Mouse (Mus musculus) kidney, embryonic 16.5 days (tissue): ENCODE results near the gene Usp6nl. TPM values are rescaled to one million over a fixed set of nuclear protein-coding genes. Genes with fewer than 3 reads are reported as not detected.

Experiments
- ATAC-seq: fragments of 200-750 bp; cut with Nextera tagmentation; 2 replicates; pipeline ENCODE4 v1.8.0; 2017; ENCODE audit warnings: moderate TSS enrichment; ENCODE audit not compliant: low FRiP score, low TSS enrichment
- H3K27ac ChIP-seq: fragments of 300-500 bp; sonication (generic); 2 replicates; pipeline ENCODE4 v1.5.1; 2014; ENCODE audit warnings: low read length
- H3K27me3 ChIP-seq: fragments of 300-500 bp; sonication (generic); 2 replicates; pipeline ENCODE4 v1.6.1; 2014; ENCODE audit warnings: low read length, control low read depth, mixed read lengths; ENCODE audit not compliant: insufficient read depth
- H3K36me3 ChIP-seq: fragments of 300-500 bp; sonication (generic); 2 replicates; pipeline ENCODE4 v1.6.1; 2014; ENCODE audit warnings: low read length, control low read depth, mixed read lengths; ENCODE audit not compliant: insufficient read depth
- H3K4me1 ChIP-seq: fragments of 300-500 bp; sonication (generic); 2 replicates; pipeline ENCODE4 v1.6.1; 2014; ENCODE audit warnings: low read length, control low read depth, mixed read lengths; ENCODE audit not compliant: insufficient read depth
- H3K4me2 ChIP-seq: fragments of 300-500 bp; sonication (generic); replicated peaks from 2 replicates; pipeline ENCODE4 v1.6.1; 2014; ENCODE audit warnings: low read depth, low read length
- H3K4me3 ChIP-seq: fragments of 300-500 bp; sonication (generic); 2 replicates; pipeline ENCODE4 v1.5.1; 2014; ENCODE audit warnings: mild to moderate bottlenecking, low read length
- H3K9ac ChIP-seq: fragments of 300-500 bp; sonication (generic); replicated peaks from 2 replicates; pipeline ENCODE4 v1.6.1; 2014; ENCODE audit warnings: low read length
- H3K9me3 ChIP-seq: fragments of 300-500 bp; sonication (generic); 2 replicates; pipeline ENCODE4 v1.6.1; 2016; ENCODE audit warnings: low read length, control low read depth
- WGBS: fragments of 180-500 bp; shearing (Covaris S2); extraction: QIAGEN DNeasy Blood & Tissue Kit; methylation state at CpG from one replicate; pipeline ENCODE4 v1.1.7; 2014; 5-methylcytosine and 5-hydroxymethylcytosine counted together
- polyA plus RNA-seq: library from polyadenylated mRNA; unstranded; fragments of >200 nt; fragmentation: Nextera tagmentation; extraction: Ambion mirVana; gene quantifications from 2 replicates; pipeline ENCODE4 v1.2.1, GENCODE M21; 2015

The Usp6nl gene
- polyA plus RNA-seq, 1 experiment from 2014 or later: 8.8 TPM

DNA sequence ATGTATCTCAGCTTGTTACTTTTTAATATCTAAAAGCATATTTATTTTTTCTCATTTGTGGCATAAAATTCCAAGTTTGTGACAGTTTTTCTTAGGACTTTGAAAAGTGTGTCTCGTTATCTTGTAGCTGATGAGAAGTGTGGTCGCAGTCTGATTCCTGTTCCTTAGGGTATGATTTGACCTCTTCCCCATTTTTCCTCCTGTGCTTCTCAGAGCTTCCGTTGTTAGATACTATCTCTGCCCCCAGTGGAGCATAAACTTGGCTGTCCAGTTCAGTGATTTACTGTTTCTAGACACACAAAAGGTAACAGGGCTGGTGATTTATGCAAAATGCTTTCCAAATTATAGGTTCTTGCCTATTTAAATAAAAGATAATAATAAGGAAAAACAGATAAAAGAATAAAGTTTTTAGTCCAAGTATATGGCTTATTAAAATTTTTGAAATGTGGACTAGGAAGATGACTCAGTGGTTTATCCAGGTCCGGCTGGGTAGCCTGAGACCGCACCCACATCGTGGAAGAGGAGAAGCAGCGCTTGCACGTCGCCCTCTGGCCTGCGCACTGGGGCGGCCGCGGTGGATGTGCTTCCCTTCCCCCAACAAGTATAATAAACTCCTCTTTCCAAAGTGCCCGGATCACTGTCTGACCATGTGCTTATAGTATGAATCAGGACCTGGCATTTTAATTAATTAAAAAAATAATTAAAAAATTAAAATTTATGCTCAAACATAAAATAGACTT lies 62.1 kb downstream of the Usp6nl start:
- H3K4me3 ChIP-seq: no peak overlapping the region
- H3K9me3 ChIP-seq: no peaks in the 10 kb centered on the region
- H3K36me3 ChIP-seq: no peaks in the 10 kb centered on the region
- H3K4me2 ChIP-seq: 0 out of 2 replicates have a peak overlapping the region, but pooled peaks have one; percentile 18
- H3K4me1 ChIP-seq: peaks cover 36% of the 10 kb centered on the region
- H3K27me3 ChIP-seq: no peaks in the 10 kb centered on the region
- ATAC-seq: no peak
- 44% methylated on average over 14 of the region's 14 CpGs for WGBS
- no peak overlapping the region for H3K27ac ChIP-seq
- no peak overlapping the region for H3K9ac ChIP-seq

GRCm38 (mm10) chr2:6389162-6389561 lies 66.7 kb downstream of the Usp6nl start:
- no peak overlapping the region for H3K9ac ChIP-seq
- ATAC-seq: no peak
- H3K4me3 ChIP-seq: no peak overlapping the region
- H3K4me1 ChIP-seq: peaks cover 15% of the 10 kb centered on the region
- H3K27me3 ChIP-seq: no peaks in the 10 kb centered on the region
- no peaks in the 10 kb centered on the region for H3K36me3 ChIP-seq
- H3K27ac ChIP-seq: no peak overlapping the region
- 85% methylated on average over 3 of the region's 3 CpGs for WGBS
- H3K9me3 ChIP-seq: no peaks in the 10 kb centered on the region
- no peak overlapping the region for H3K4me2 ChIP-seq

DNA sequence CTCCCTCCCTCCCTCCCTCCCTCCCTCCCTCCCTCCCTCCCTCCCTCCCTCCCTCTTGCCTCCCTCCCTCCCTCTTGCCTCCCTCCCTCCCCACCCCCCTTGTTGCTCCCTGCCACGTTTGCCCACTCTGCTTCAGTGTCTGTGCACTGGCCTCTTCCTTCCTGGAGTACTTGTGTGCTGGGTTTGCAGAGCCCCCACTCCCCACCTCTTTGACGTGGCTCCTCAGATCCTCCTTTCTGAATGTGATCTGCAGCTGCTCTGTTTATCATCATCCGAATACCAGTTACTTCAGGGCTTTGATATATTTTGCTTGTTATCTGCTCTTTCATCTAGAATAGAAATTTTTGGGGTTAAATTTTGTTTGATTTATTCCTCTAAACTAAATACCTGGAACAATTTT lies 68.8 kb downstream of the Usp6nl start:
- H3K4me2 ChIP-seq: no peak overlapping the region
- no peaks in the 10 kb centered on the region for H3K36me3 ChIP-seq
- no peak overlapping the region for H3K27ac ChIP-seq
- H3K9ac ChIP-seq: no peak overlapping the region
- ATAC-seq: no peak
- H3K9me3 ChIP-seq: no peaks in the 10 kb centered on the region
- H3K4me3 ChIP-seq: no peak overlapping the region
- H3K27me3 ChIP-seq: no peaks in the 10 kb centered on the region
- WGBS: 58% methylated on average over 2 of the region's 3 CpGs
- peaks cover 12% of the 10 kb centered on the region for H3K4me1 ChIP-seq

- no peaks in the 10 kb centered on the region for H3K27me3 ChIP-seq
- H3K27ac ChIP-seq: no peak overlapping the region
- no peak overlapping the region for H3K4me3 ChIP-seq
- H3K9me3 ChIP-seq: no peaks in the 10 kb centered on the region
- no peaks in the 10 kb centered on the region for H3K36me3 ChIP-seq
- no peak for ATAC-seq
- H3K4me2 ChIP-seq: no peak overlapping the region
- no peak overlapping the region for H3K9ac ChIP-seq
- 92% methylated on average over 6 of the region's 6 CpGs for WGBS
- peaks cover 15% of the 10 kb centered on the region for H3K4me1 ChIP-seq
Observed at GRCm38 (mm10) chr2:6391940-6392339, 69.5 kb downstream of the Usp6nl start.

DNA sequence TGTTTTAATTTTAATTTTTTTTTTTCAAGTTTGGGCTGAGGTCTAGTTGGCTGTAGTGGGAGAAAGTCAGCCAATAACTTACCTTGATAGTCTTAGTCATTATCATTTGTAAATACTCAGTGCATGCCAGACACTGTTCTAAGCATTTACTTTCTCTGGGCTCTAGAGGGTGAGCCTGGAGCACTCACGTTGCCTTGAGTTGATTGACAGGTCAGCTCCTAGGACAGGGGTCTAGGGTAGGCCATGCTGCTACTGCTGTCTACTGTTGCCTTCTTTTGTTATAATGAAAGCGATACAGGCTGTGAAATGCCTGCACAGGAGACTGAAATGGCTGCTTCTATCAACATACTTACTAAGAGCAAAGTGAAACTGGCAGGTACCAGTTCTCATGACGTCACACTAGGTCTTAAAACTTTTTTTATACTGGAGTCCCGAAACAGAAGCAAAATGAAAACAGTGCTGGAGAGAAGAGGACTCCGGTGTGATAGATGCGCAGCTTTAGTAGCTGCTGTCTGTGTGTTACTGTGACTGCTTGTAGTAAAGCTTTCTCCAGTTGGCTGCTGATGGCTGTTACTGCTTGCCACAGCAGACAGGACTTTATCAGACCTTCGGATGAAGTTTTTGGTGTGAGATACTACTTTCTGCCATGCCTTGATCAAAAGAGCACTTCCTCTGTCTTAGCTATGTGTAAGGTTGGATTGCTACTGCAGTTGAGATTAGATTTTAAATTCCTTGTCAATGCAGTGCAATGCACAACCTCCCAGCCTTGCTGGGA lies 73.6 kb downstream of the Usp6nl start:
- peak overlapping the region; percentile 31; the same call in 1 of the 2 replicates for H3K27ac ChIP-seq
- H3K4me2 ChIP-seq: no peak overlapping the region
- H3K9me3 ChIP-seq: no peaks in the 10 kb centered on the region
- H3K4me1 ChIP-seq: peaks cover 15% of the 10 kb centered on the region; the same call in 1 of the 2 replicates
- WGBS: 68% methylated on average over 7 of the region's 7 CpGs
- no peaks in the 10 kb centered on the region for H3K36me3 ChIP-seq
- no peak for ATAC-seq
- no peaks in the 10 kb centered on the region for H3K27me3 ChIP-seq
- no peak overlapping the region for H3K9ac ChIP-seq
- no peak overlapping the region for H3K4me3 ChIP-seq

- Histone ChIP-seq H3K27ac (peak overlapping the region; percentile 31; the same call in 1 of the 2 replicates), H3K36me3 (no peaks in the 10 kb centered on the region), H3K27me3 (no peaks in the 10 kb centered on the region), H3K4me2 (no peak overlapping the region), H3K9me3 (no peaks in the 10 kb centered on the region), H3K4me1 (peaks cover 15% of the 10 kb centered on the region; the same call in 1 of the 2 replicates), H3K4me3 (no peak overlapping the region), H3K9ac (no peak overlapping the region)
- no peak for ATAC-seq
- WGBS: 55% methylated on average over 1 of the region's 1 CpGs
Observed at GRCm38 (mm10) chr2:6396626-6397146, 74.2 kb downstream of the Usp6nl start.

- Histone ChIP-seq H3K9me3 (no peaks in the 10 kb centered on the region), H3K27ac (no peak overlapping the region), H3K9ac (no peak overlapping the region), H3K27me3 (no peaks in the 10 kb centered on the region), H3K4me1 (peaks cover 15% of the 10 kb centered on the region; the same call in 1 of the 2 replicates), H3K4me3 (no peak overlapping the region), H3K4me2 (no peak overlapping the region), H3K36me3 (no peaks in the 10 kb centered on the region)
- 69% methylated on average over 3 of the region's 3 CpGs for WGBS
- ATAC-seq: no peak
Observed at GRCm38 (mm10) chr2:6397166-6397565, 74.7 kb downstream of the Usp6nl start.

DNA sequence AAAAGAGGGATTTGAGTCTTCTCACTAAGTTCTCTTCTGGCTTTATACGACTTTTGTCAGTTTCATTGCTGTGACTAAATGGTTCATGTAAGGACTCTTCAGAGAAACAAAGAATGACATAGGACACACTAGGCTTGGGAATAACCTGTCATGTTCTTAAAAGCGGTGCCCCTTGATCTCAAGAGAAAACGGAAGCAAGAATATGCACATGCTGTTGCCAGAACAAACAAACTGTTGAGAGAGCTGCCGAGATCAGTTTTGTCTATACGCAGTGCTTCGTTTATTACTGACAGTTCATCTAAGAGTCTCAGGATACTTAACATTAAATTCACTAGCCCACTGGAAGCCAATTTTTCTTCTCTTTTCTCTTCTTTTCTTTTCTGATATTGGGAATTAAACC lies 76.4 kb downstream of the Usp6nl start:
- WGBS: 55% methylated on average over 6 of the region's 6 CpGs
- no peak for ATAC-seq
- no peak overlapping the region for H3K9ac ChIP-seq
- no peak overlapping the region for H3K27ac ChIP-seq
- H3K9me3 ChIP-seq: no peaks in the 10 kb centered on the region
- no peak overlapping the region for H3K4me2 ChIP-seq
- no peaks in the 10 kb centered on the region for H3K27me3 ChIP-seq
- H3K4me3 ChIP-seq: no peak overlapping the region
- peaks cover 24% of the 10 kb centered on the region for H3K4me1 ChIP-seq
- H3K36me3 ChIP-seq: no peaks in the 10 kb centered on the region

- no peaks in the 10 kb centered on the region for H3K36me3 ChIP-seq
- H3K27me3 ChIP-seq: no peaks in the 10 kb centered on the region
- H3K4me3 ChIP-seq: no peak overlapping the region
- no peaks in the 10 kb centered on the region for H3K9me3 ChIP-seq
- no peak overlapping the region for H3K27ac ChIP-seq
- no peak for ATAC-seq
- no peak overlapping the region for H3K9ac ChIP-seq
- WGBS: 85% methylated on average over 10 of the region's 10 CpGs
- H3K4me1 ChIP-seq: peaks cover 31% of the 10 kb centered on the region
- no peak overlapping the region for H3K4me2 ChIP-seq
Observed at GRCm38 (mm10) chr2:6401039-6401438, 78.6 kb downstream of the Usp6nl start.

- Histone ChIP-seq H3K4me1 (peaks cover 33% of the 10 kb centered on the region), H3K9me3 (no peaks in the 10 kb centered on the region), H3K4me3 (no peak overlapping the region), H3K27me3 (no peaks in the 10 kb centered on the region), H3K36me3 (no peaks in the 10 kb centered on the region), H3K27ac (peak overlapping the region; percentile 18; the same call in 1 of the 2 replicates), H3K9ac (no peak overlapping the region), H3K4me2 (no peak overlapping the region)
- ATAC-seq: peak; percentile 84
- WGBS: 23% methylated on average over 11 of the region's 11 CpGs
Observed at GRCm38 (mm10) chr2:6403375-6403774, 80.9 kb downstream of the Usp6nl start.
